Mouse (Mus musculus) liver, embryonic 14.5 days (tissue): ENCODE measurements around the gene Upk3b. TPM values are rescaled to one million over a fixed set of nuclear protein-coding genes. Genes with fewer than 3 reads are reported as not detected.

ENCODE experiments used
- ATAC-seq: fragments of 200-750 bp; cut with Nextera tagmentation; 2 replicates; pipeline ENCODE4 v1.8.0; 2017; ENCODE audit warnings: moderate number of reproducible peaks, mild to moderate bottlenecking, moderate library complexity; ENCODE audit not compliant: insufficient read depth
- DNase-seq, 3 experiments: peaks; one replicate each; pipeline ENCODE4 v3.0.0-alpha.2; 2012 to 2013; ENCODE audit warnings: low read depth in 3 of 3, low spot score in 3 of 3
- H3K27ac ChIP-seq: fragments of 300-500 bp; sonication (generic); 2 replicates; pipeline ENCODE4 v1.5.1; 2014; ENCODE audit warnings: moderate library complexity, mild to moderate bottlenecking, control low read depth, inconsistent platforms
- H3K27me3 ChIP-seq: fragments of 300-500 bp; sonication (generic); 2 replicates; pipeline ENCODE4 v1.6.1; 2014; ENCODE audit warnings: mild to moderate bottlenecking, low read length, moderate library complexity; ENCODE audit not compliant: control insufficient read depth, insufficient read depth
- H3K36me3 ChIP-seq: fragments of 300-500 bp; sonication (generic); replicated peaks from 2 replicates; pipeline ENCODE4 v1.6.1; 2014; ENCODE audit warnings: low read depth; ENCODE audit not compliant: control insufficient read depth, insufficient read depth
- H3K4me1 ChIP-seq, 2 experiments: fragments of 200-500 bp in 1 of 2; fragments of 300-500 bp in 1 of 2; sonication (generic) in 1 of 2; replicated peaks; 2 replicates each; pipeline ENCODE4 v1.6.1; 2012 to 2014; ENCODE audit warnings: antibody characterized with exemption in 1 of 2, inconsistent platforms in 1 of 2, low read length in 1 of 2; ENCODE audit not compliant: control insufficient read depth in 2 of 2, insufficient read depth in 2 of 2
- H3K4me2 ChIP-seq: fragments of 300-500 bp; sonication (generic); 2 replicates; pipeline ENCODE4 v1.6.1; 2014; ENCODE audit warnings: low read depth, mild to moderate bottlenecking, control low read depth, moderate library complexity
- H3K4me3 ChIP-seq, 2 experiments: fragments of 200-500 bp in 1 of 2; fragments of 300-500 bp in 1 of 2; sonication (generic) in 1 of 2; 2 replicates each; pipeline ENCODE4 v1.5.1; 2012 to 2014; ENCODE audit warnings: low read depth in 2 of 2, low read length in 2 of 2, mild to moderate bottlenecking in 2 of 2, control low read depth in 1 of 2, inconsistent platforms in 1 of 2, moderate library complexity in 1 of 2; ENCODE audit not compliant: insufficient read depth in 1 of 2
- H3K9ac ChIP-seq: fragments of 300-500 bp; sonication (generic); replicated peaks from 2 replicates; pipeline ENCODE4 v1.6.1; 2014; ENCODE audit warnings: mild to moderate bottlenecking, control low read depth, moderate library complexity
- H3K9me3 ChIP-seq: fragments of 300-500 bp; sonication (generic); 2 replicates; pipeline ENCODE4 v1.6.1; 2016; ENCODE audit warnings: low read length, mixed read lengths; ENCODE audit not compliant: control insufficient read depth
- CTCF ChIP-seq: IDR thresholded peaks from 2 replicates; pipeline ENCODE4 v1.5.1; 2016; ENCODE audit warnings: antibody characterized with exemption, low read depth, control low read depth
- EP300 ChIP-seq: IDR thresholded peaks from 2 replicates; pipeline ENCODE4 v1.6.1; 2016; ENCODE audit warnings: antibody characterized with exemption, low read depth
- WGBS: fragments of 180-500 bp; shearing (Covaris S2); extraction: QIAGEN DNeasy Blood & Tissue Kit; methylation state at CpG from one replicate; pipeline ENCODE4 v1.1.7; 2014; ENCODE audit not compliant: insufficient replicate concordance; 5-methylcytosine and 5-hydroxymethylcytosine counted together
- polyA plus RNA-seq, 2 experiments: library from polyadenylated mRNA; depleted of rRNA in 1 of 2; stranded (reverse) in 1 of 2; unstranded in 1 of 2; fragments of >200 nt; fragmentation: Nextera tagmentation in 1 of 2; extraction: Ambion mirVana in 1 of 2; gene quantifications; 2 replicates each; pipeline versions ENCODE4 v1.2.1 to v1.2.3; 2012 to 2014

The Upk3b gene
- polyA plus RNA-seq, 2 experiments = 2.0 to 2.4 TPM

GRCm38 (mm10) chr5:136049926-136050325, 11.6 kb downstream of the Upk3b start:
- no peaks in the 10 kb centered on the region for H3K9me3 ChIP-seq
- ATAC-seq (no peak), DNase-seq (no peak)
- TF ChIP-seq CTCF (no peak), EP300 (no peak)
- H3K27me3 ChIP-seq = no peaks in the 10 kb centered on the region
- no peak overlapping the region for H3K27ac ChIP-seq
- no peak overlapping the region for H3K9ac ChIP-seq
- 57% methylated on average over 6 of the region's 6 CpGs for WGBS
- H3K4me3 ChIP-seq = no peak overlapping the region
- no peak overlapping the region for H3K4me2 ChIP-seq
- no peaks in the 10 kb centered on the region for H3K36me3 ChIP-seq
- no peaks in the 10 kb centered on the region for H3K4me1 ChIP-seq

- ATAC-seq = no peak
- Histone ChIP-seq H3K4me2 (no peak overlapping the region), H3K27me3 (no peaks in the 10 kb centered on the region), H3K9me3 (no peaks in the 10 kb centered on the region), H3K36me3 (no peaks in the 10 kb centered on the region), H3K27ac (no peak overlapping the region), H3K4me1 (no peaks in the 10 kb centered on the region), H3K9ac (no peak overlapping the region), H3K4me3 (no peak overlapping the region)
- WGBS = 26% methylated on average over 10 of the region's 10 CpGs
- DNase-seq = no peak
- TF ChIP-seq EP300 (no peak), CTCF (no peak)
These were observed 13.2 kb downstream of the Upk3b start for GRCm38 (mm10) chr5:136051231-136052085.

- no peak overlapping the region for H3K4me2 ChIP-seq
- no peak overlapping the region for H3K9ac ChIP-seq
- WGBS = 55% methylated on average over 8 of the region's 8 CpGs
- H3K4me3 ChIP-seq = no peak overlapping the region
- H3K9me3 ChIP-seq = no peaks in the 10 kb centered on the region
- no peak for TF ChIP-seq EP300
- no peak for TF ChIP-seq CTCF
- no peaks in the 10 kb centered on the region for H3K36me3 ChIP-seq
- no peak for DNase-seq
- no peak for ATAC-seq
- no peaks in the 10 kb centered on the region for H3K4me1 ChIP-seq
- H3K27ac ChIP-seq = no peak overlapping the region
- H3K27me3 ChIP-seq = no peaks in the 10 kb centered on the region
These were observed 14.8 kb downstream of the Upk3b start for GRCm38 (mm10) chr5:136052861-136053655.

- Histone ChIP-seq H3K27ac (no peak within 1 kb of the TSS), H3K9ac (no peak within 1 kb of the TSS), H3K4me2 (no peak within 1 kb of the TSS), H3K9me3 (no peaks in the 10 kb centered on the region), H3K4me1 (no peaks in the 10 kb centered on the region), H3K27me3 (no peaks in the 10 kb centered on the region), H3K4me3 (no peak within 1 kb of the TSS), H3K36me3 (no peaks in the 10 kb centered on the region)
- DNase-seq (no peak), ATAC-seq (no peak)
- 68% methylated on average over 11 of the region's 11 CpGs for WGBS
- no peak for TF ChIP-seq EP300
- no peak for TF ChIP-seq CTCF
These were observed 16.2 kb downstream of the Upk3b start, which contains the start of gene Upk3bl for GRCm38 (mm10) chr5:136054301-136055077. Upk3bl (plus strand) TSS chr5:136054492.
